Mouse (Mus musculus): Measurements from ENCODE around the gene Gm12845. TPM values are rescaled to one million over a fixed set of nuclear protein-coding genes. Genes with fewer than 3 reads are reported as not detected.

The Gm12845 gene
- total RNA-seq (2023) = not detected

GRCm38 (mm10) chr4:117724112-117724511, at the start of gene Gm12845:
Gene Gm12845 (plus strand): TSS chr4:117724412.

GRCm38 (mm10) chr4:117681931-117682461, 42.2 kb upstream of the Gm12845 start, which contains the start of gene Dmap1:
Gene Dmap1 (minus strand): TSS chr4:117682273.

GRCm38 (mm10) chr4:117765416-117765815, 41.2 kb downstream of the Gm12845 start, which contains the start of gene Klf17:
Gene Klf17 (minus strand): TSS chr4:117765648.

Other genes with a start within 250 kb of the Gm12845 start
- gene Rnf220, start 227.4 kb upstream of the Gm12845 start, total RNA-seq (2023) = 10 to 100 TPM; 55.5 to 56.9 TPM
- gene Eri3, start 174.0 kb upstream of the Gm12845 start, total RNA-seq (2023) = 10 to 100 TPM; 21.3 to 24.2 TPM
- 10 to 100 TPM; 16.8 to 17.0 TPM for gene Dmap1, start 42.1 kb upstream of the Gm12845 start, total RNA-seq (2023)
- not detected for gene Klf17, start 41.2 kb downstream of the Gm12845 start, total RNA-seq (2023)
- gene Slc6a9, start 110.1 kb downstream of the Gm12845 start, total RNA-seq (2023) = 1 to 10 TPM; 5.5 to 8.0 TPM
- not detected for gene Ccdc24, start 148.1 kb downstream of the Gm12845 start, total RNA-seq (2023)
- gene B4galt2, start 159.1 kb downstream of the Gm12845 start, total RNA-seq (2023) = under 1 TPM in 1 of 2 experiments, not detected in 1; 0.24 TPM
- gene Atp6v0b, start 162.9 kb downstream of the Gm12845 start, total RNA-seq (2023) = 100 to 1,000 TPM; 305 to 310 TPM
- gene Dph2, start 167.6 kb downstream of the Gm12845 start, total RNA-seq (2023) = 1 to 10 TPM; 4.0 to 4.7 TPM
- gene Ipo13, start 190.6 kb downstream of the Gm12845 start, total RNA-seq (2023) = 10 to 100 TPM; 20.8 to 23.8 TPM
- not detected for gene Artn, start 205.4 kb downstream of the Gm12845 start, total RNA-seq (2023)